Mouse (Mus musculus): ENCODE data around the gene Phactr3. TPM values are rescaled to one million over a fixed set of nuclear protein-coding genes. Genes with fewer than 3 reads are reported as not detected.

Gene Phactr3
- polyA plus RNA-seq, 1 experiment, result 0.20 TPM

DNA sequence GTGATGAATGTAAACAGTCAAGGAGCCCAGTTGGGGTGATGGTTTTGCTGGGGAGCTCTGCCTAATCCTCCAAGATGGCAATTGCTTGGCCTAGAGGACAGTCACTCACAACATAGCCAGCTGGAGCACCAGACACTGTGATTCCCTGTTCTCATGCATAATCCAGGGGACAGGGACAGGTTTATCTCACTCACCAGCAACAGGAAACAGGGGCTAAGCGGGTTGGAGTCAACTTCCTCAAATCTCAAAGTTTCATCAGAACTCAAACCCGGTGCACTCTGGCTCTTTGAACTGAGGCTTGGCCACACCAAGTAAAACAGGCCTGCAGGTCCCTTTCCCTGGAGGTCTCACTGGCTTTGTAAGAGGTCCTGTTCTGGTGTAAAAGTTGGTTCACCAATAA, 119.7 kb downstream of the Phactr3 start:
- Histone ChIP-seq H3K4me1 (ENCODE audit: control insufficient read depth, insufficient read depth, low read length) (no peaks in the 10 kb centered on the region), H3K4me3 (replicated peaks; ENCODE audit: extremely low read depth, low read depth, low read length) (no peak overlapping the region)
- 43% methylated on average over 2 of the region's 2 CpGs for WGBS
- TF ChIP-seq POLR2A (IDR thresholded peaks at IDR 0.05; ENCODE audit: borderline replicate concordance, extremely low read depth, low read depth, low read length) (no peak), CTCF (IDR thresholded peaks at IDR 0.05; ENCODE audit: insufficient read depth, low read length) (no peak)
- DNase-seq, result no peak

DNA sequence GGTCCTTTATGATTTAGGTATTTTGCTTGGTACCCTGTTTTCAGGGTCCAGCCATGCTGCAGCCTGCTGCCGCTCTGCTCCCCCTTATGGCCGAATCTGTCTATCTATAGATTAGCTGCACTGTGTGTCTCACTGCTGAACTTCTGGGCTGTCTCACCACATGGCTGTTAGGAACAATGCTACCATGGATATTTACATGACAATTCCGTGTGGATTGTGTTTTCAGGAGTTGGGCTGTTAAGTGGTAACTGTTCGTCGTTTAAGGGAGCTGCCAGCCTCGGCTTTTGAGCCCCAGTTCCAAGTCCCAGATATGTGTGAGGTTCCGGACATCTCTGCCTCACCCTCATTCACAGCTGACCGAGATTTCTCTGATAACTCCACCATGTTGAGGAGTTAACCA, 122.1 kb downstream of the Phactr3 start:
- DNase-seq, result no peak
- 66% methylated on average over 8 of the region's 8 CpGs for WGBS
- no peak for TF ChIP-seq CTCF (IDR thresholded peaks at IDR 0.05; ENCODE audit: insufficient read depth, low read length)
- no peak for TF ChIP-seq POLR2A (IDR thresholded peaks at IDR 0.05; ENCODE audit: borderline replicate concordance, extremely low read depth, low read depth, low read length)
- Histone ChIP-seq H3K4me1 (ENCODE audit: control insufficient read depth, insufficient read depth, low read length) (no peaks in the 10 kb centered on the region), H3K4me3 (replicated peaks; ENCODE audit: extremely low read depth, low read depth, low read length) (no peak overlapping the region)

DNA sequence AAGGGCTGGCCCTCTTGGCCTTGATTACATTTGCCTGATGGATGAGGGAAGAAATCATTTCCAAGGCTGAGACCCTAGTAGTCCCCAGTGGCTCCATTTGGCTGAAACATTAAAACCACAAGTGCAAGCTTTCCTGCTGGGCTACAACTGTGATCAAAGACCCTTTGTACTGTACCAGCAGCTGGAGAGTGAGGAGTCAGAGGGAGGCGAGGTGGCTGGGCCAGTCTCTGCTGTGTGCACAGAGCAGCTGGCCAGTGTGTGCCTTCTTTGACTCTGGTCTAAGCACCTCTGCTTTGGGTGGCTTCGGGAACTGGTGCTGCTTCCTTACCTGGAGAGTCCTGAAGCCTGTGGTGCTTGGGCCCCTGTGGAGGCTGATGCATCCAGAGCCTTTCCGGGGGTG, 122.6 kb downstream of the Phactr3 start:
- Histone ChIP-seq H3K4me1 (ENCODE audit: control insufficient read depth, insufficient read depth, low read length) (no peaks in the 10 kb centered on the region), H3K4me3 (replicated peaks; ENCODE audit: extremely low read depth, low read depth, low read length) (no peak overlapping the region)
- 58% methylated on average over 3 of the region's 3 CpGs for WGBS
- TF ChIP-seq CTCF (IDR thresholded peaks at IDR 0.05; ENCODE audit: insufficient read depth, low read length) (no peak), POLR2A (IDR thresholded peaks at IDR 0.05; ENCODE audit: borderline replicate concordance, extremely low read depth, low read depth, low read length) (no peak)
- no peak for DNase-seq

GRCm38 (mm10) chr2:178242996-178243395, 124.2 kb downstream of the Phactr3 start:
- TF ChIP-seq CTCF (IDR thresholded peaks at IDR 0.05; ENCODE audit: insufficient read depth, low read length) (no peak), POLR2A (IDR thresholded peaks at IDR 0.05; ENCODE audit: borderline replicate concordance, extremely low read depth, low read depth, low read length) (no peak)
- H3K4me3 ChIP-seq (replicated peaks; ENCODE audit: extremely low read depth, low read depth, low read length), result no peak overlapping the region
- no peaks in the 10 kb centered on the region for H3K4me1 ChIP-seq (ENCODE audit: control insufficient read depth, insufficient read depth, low read length)
- WGBS, result 51% methylated on average over 3 of the region's 3 CpGs
- no peak for DNase-seq

GRCm38 (mm10) chr2:178244866-178245265, 126.1 kb downstream of the Phactr3 start:
- TF ChIP-seq POLR2A (IDR thresholded peaks at IDR 0.05; ENCODE audit: borderline replicate concordance, extremely low read depth, low read depth, low read length) (no peak), CTCF (IDR thresholded peaks at IDR 0.05; ENCODE audit: insufficient read depth, low read length) (no peak)
- WGBS, result 89% methylated on average over 1 of the region's 1 CpGs
- DNase-seq, result no peak
- Histone ChIP-seq H3K4me1 (ENCODE audit: control insufficient read depth, insufficient read depth, low read length) (no peaks in the 10 kb centered on the region), H3K4me3 (replicated peaks; ENCODE audit: extremely low read depth, low read depth, low read length) (no peak overlapping the region)

GRCm38 (mm10) chr2:178245841-178246240, 127.1 kb downstream of the Phactr3 start:
- no peak for DNase-seq
- 74% methylated on average over 5 of the region's 5 CpGs for WGBS
- Histone ChIP-seq H3K4me1 (ENCODE audit: control insufficient read depth, insufficient read depth, low read length) (no peaks in the 10 kb centered on the region), H3K4me3 (replicated peaks; ENCODE audit: extremely low read depth, low read depth, low read length) (no peak overlapping the region)
- TF ChIP-seq POLR2A (IDR thresholded peaks at IDR 0.05; ENCODE audit: borderline replicate concordance, extremely low read depth, low read depth, low read length), result no peak
- TF ChIP-seq CTCF (IDR thresholded peaks at IDR 0.05; ENCODE audit: insufficient read depth, low read length), result no peak

DNA sequence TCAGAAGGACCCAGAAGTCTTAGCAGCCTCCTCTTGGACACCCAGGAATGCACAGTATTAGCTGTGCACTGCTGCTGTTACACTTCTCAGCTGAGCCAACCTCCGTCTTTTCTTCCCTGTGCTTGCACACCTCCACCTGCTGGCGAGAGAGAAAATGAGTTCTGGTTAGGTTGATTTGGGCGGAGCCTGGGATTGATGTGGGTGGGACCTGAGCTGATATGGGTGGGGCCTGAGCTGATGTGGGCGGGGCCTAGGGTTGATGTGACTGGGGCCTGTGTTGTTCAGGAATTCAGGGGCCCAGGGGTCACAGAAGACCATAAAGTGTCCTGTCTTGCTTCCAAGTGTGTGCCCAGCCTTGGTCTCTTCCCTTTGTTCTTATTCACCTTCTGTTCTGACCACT, 128.0 kb downstream of the Phactr3 start:
- 57% methylated on average over 4 of the region's 4 CpGs for WGBS
- no peak for DNase-seq

GRCm38 (mm10) chr2:178247274-178247673, 128.5 kb downstream of the Phactr3 start:
- WGBS, result 31% methylated on average over 8 of the region's 8 CpGs
- TF ChIP-seq POLR2A (IDR thresholded peaks at IDR 0.05; ENCODE audit: borderline replicate concordance, extremely low read depth, low read depth, low read length), result no peak
- TF ChIP-seq CTCF (IDR thresholded peaks at IDR 0.05; ENCODE audit: insufficient read depth, low read length), result peak; percentile 24; the same call in 1 of the 2 replicates
- no peaks in the 10 kb centered on the region for H3K4me1 ChIP-seq (ENCODE audit: control insufficient read depth, insufficient read depth, low read length)
- H3K4me3 ChIP-seq (replicated peaks; ENCODE audit: extremely low read depth, low read depth, low read length), result no peak overlapping the region
- DNase-seq, result peak; percentile 5

More for the DNA sequence above, 128.0 kb downstream of the Phactr3 start:
- Histone ChIP-seq H3K4me1 (ENCODE audit: control insufficient read depth, insufficient read depth, low read length) (no peaks in the 10 kb centered on the region), H3K4me3 (replicated peaks; ENCODE audit: extremely low read depth, low read depth, low read length) (no peak overlapping the region)
- TF ChIP-seq POLR2A (IDR thresholded peaks at IDR 0.05; ENCODE audit: borderline replicate concordance, extremely low read depth, low read depth, low read length) (no peak), CTCF (IDR thresholded peaks at IDR 0.05; ENCODE audit: insufficient read depth, low read length) (no peak)

- WGBS, result 7% methylated on average over 3 of the region's 3 CpGs
- no peak for TF ChIP-seq POLR2A (IDR thresholded peaks at IDR 0.05; ENCODE audit: borderline replicate concordance, extremely low read depth, low read depth, low read length)
- no peak for TF ChIP-seq CTCF (IDR thresholded peaks at IDR 0.05; ENCODE audit: insufficient read depth, low read length)
- Histone ChIP-seq H3K4me1 (ENCODE audit: control insufficient read depth, insufficient read depth, low read length) (no peaks in the 10 kb centered on the region), H3K4me3 (replicated peaks; ENCODE audit: extremely low read depth, low read depth, low read length) (no peak overlapping the region)
- DNase-seq, result no peak
Observed at GRCm38 (mm10) chr2:178257117-178257825, 138.5 kb downstream of the Phactr3 start.

- H3K4me3 ChIP-seq (replicated peaks; ENCODE audit: extremely low read depth, low read depth, low read length), result no peak overlapping the region
- WGBS, result 33% methylated on average over 1 of the region's 2 CpGs
- DNase-seq, result no peak
- TF ChIP-seq CTCF (IDR thresholded peaks at IDR 0.05; ENCODE audit: insufficient read depth, low read length), result no peak
- TF ChIP-seq POLR2A (IDR thresholded peaks at IDR 0.05; ENCODE audit: borderline replicate concordance, extremely low read depth, low read depth, low read length), result no peak
- no peaks in the 10 kb centered on the region for H3K4me1 ChIP-seq (ENCODE audit: control insufficient read depth, insufficient read depth, low read length)
Observed at GRCm38 (mm10) chr2:178257986-178258555, 139.3 kb downstream of the Phactr3 start.

Measured in lung, adult 2 months (tissue).